Mouse (Mus musculus) bone marrow, adult 2 months (tissue): Measurements from ENCODE around the gene Tmco5.

Experiments
- CTCF ChIP-seq: fragments of 200-500 bp; IDR thresholded peaks from 2 replicates; pipeline ENCODE4 v1.5.1; 2011; ENCODE audit warnings: low read length, control low read depth; ENCODE audit not compliant: control insufficient read depth, insufficient read depth
- POLR2A ChIP-seq: fragments of 200-500 bp; IDR thresholded peaks from 2 replicates; pipeline ENCODE4 v1.6.1; 2011; ENCODE audit warnings: low read depth, mild to moderate bottlenecking, control low read depth, low read length, borderline replicate concordance; ENCODE audit not compliant: control insufficient read depth

- TF ChIP-seq CTCF: no peak
- TF ChIP-seq POLR2A: no peak
Observed at GRCm38 (mm10) chr2:116932218-116932617, 53.7 kb downstream of the Tmco5 start.
